Mouse (Mus musculus) lung, postnatal 0 days (tissue): ENCODE results near the gene Zfp219. TPM values are rescaled to one million over a fixed set of nuclear protein-coding genes. Genes with fewer than 3 reads are reported as not detected.

Source experiments
- ATAC-seq: fragments of 200-750 bp; cut with Nextera tagmentation; 2 replicates; pipeline ENCODE4 v1.8.0; 2017; ENCODE audit warnings: moderate library complexity
- DNase-seq: peaks from one replicate; pipeline ENCODE4 v3.0.0-alpha.2; 2016; ENCODE audit warnings: low spot score
- H3K27ac ChIP-seq: fragments of 300-500 bp; sonication (generic); 2 replicates; pipeline ENCODE4 v1.5.1; 2014; ENCODE audit warnings: antibody characterized with exemption, mild to moderate bottlenecking, low read length, mixed read lengths
- H3K27me3 ChIP-seq: fragments of 300-500 bp; sonication (generic); replicated peaks from 2 replicates; pipeline ENCODE4 v1.6.1; 2014; ENCODE audit warnings: low read length, mixed read lengths; ENCODE audit not compliant: insufficient read depth
- H3K36me3 ChIP-seq: fragments of 300-500 bp; sonication (generic); 2 replicates; pipeline ENCODE4 v1.6.1; 2014; ENCODE audit warnings: low read length, mixed read lengths; ENCODE audit not compliant: insufficient read depth
- H3K4me1 ChIP-seq: fragments of 300-500 bp; sonication (generic); 2 replicates; pipeline ENCODE4 v1.6.1; 2014; ENCODE audit warnings: antibody characterized with exemption, low read depth, low read length, mixed read lengths; ENCODE audit not compliant: insufficient read depth
- H3K4me2 ChIP-seq: fragments of 300-500 bp; sonication (generic); replicated peaks from 2 replicates; pipeline ENCODE4 v1.6.1; 2014; ENCODE audit warnings: low read depth, mild to moderate bottlenecking, low read length, moderate library complexity, mixed read lengths
- H3K4me3 ChIP-seq: fragments of 300-500 bp; sonication (generic); 2 replicates; pipeline ENCODE4 v1.5.1; 2014; ENCODE audit warnings: low read depth, low read length
- H3K9ac ChIP-seq: fragments of 300-500 bp; sonication (generic); replicated peaks from 2 replicates; pipeline ENCODE4 v1.6.1; 2014; ENCODE audit warnings: low read depth, mild to moderate bottlenecking
- H3K9me3 ChIP-seq: fragments of 300-500 bp; sonication (generic); 2 replicates; pipeline ENCODE4 v1.6.1; 2016; ENCODE audit warnings: low read length, mixed read lengths
- CTCF ChIP-seq: IDR thresholded peaks from 2 replicates; pipeline ENCODE4 v1.5.1; 2016; ENCODE audit warnings: antibody characterized with exemption, mild to moderate bottlenecking
- EP300 ChIP-seq: IDR thresholded peaks from 2 replicates; pipeline ENCODE4 v1.6.1; 2016; ENCODE audit warnings: antibody characterized with exemption, mild to moderate bottlenecking, control low read depth
- WGBS: fragments of 180-500 bp; shearing (Covaris S2); extraction: QIAGEN DNeasy Blood & Tissue Kit; methylation state at CpG from one replicate; pipeline ENCODE4 v1.1.7; 2014; 5-methylcytosine and 5-hydroxymethylcytosine counted together
- polyA plus RNA-seq: library from polyadenylated mRNA; unstranded; fragments of >200 nt; fragmentation: Nextera tagmentation; extraction: Ambion mirVana; gene quantifications from 2 replicates; pipeline ENCODE4 v1.2.1, GENCODE M21; 2015

Gene Zfp219
- polyA plus RNA-seq, 1 experiment from 2014 or later = 23.0 TPM

DNA sequence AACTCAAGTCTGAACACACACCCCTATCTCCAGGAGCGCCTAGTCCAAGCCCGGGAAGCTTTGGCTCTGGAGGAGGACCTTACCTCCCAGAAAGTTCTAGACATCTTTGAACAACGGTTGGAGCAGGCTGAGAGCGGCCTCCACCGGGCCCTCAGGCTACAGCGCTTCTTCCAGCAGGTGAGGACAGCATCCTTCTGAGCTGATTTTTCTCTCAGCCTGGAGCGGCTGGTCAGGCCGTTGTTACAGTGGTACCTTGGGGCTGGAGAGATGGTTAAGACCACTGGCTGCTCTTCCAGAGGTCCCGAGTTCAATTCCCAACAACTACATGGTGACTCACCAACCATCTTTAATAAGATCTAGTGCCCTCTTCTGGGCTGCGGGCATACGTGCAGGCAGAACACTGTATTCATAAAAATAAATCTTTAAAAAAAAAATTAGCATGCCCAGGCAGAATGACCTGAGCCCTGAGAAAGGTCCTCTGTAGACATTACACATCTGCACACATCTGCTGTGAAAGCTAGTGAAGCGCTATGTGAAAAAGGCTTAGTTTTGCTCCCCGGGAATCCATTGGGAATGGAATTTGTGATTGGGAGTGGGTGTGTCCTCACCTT lies 24.2 kb downstream of the Zfp219 start:
- WGBS = 86% methylated on average over 13 of the region's 13 CpGs
- DNase-seq = peak; percentile 46
- H3K36me3 ChIP-seq = peaks cover 32% of the 10 kb centered on the region; the same call in 1 of the 2 replicates

DNA sequence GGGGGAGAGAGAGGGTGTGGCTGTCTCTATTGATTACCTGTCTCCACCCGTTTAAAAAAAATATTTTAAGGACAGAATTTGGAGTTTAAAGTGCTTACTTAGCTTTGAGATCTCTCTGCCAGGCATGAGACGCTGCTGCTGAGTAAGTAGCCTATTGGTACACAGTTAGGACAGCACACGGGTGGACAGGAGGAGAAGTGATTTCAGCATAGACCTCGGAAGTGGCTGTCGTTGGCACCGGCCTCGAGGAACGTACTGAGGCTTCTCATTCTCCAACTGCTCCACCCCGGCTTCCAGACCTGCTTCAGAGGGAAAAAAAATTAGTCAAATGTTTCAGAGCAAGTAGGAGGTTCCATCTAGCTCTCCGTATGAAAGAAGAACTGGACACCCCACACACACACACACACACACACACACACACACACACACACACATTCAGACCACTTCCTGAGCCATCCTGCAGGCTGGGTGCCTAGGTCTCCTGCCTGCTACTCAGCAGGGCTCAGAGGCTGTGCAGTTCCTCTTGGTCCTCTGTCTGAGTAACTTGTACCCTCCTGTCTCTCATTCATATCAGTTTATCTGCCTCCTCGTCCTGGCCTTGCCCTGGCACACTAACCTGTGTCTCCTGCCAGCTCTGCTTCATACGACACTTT lies 25.2 kb downstream of the Zfp219 start:
- Histone ChIP-seq H3K36me3 (peaks cover 32% of the 10 kb centered on the region; the same call in 1 of the 2 replicates), H3K4me2 (no peak overlapping the region), H3K27ac (no peak overlapping the region), H3K9ac (no peak overlapping the region), H3K4me1 (no peaks in the 10 kb centered on the region), H3K4me3 (no peak overlapping the region), H3K9me3 (no peaks in the 10 kb centered on the region), H3K27me3 (no peaks in the 10 kb centered on the region)
- TF ChIP-seq CTCF (no peak), EP300 (no peak)
- no peak for DNase-seq
- 65% methylated on average over 12 of the region's 12 CpGs for WGBS
- no peak; the same call in 1 of the 2 replicates for ATAC-seq

More for the DNA sequence above, 24.2 kb downstream of the Zfp219 start:
- H3K4me1 ChIP-seq = no peaks in the 10 kb centered on the region
- no peak overlapping the region for H3K27ac ChIP-seq
- no peaks in the 10 kb centered on the region for H3K9me3 ChIP-seq
- TF ChIP-seq EP300 (no peak), CTCF (peak; percentile 59)
- H3K4me3 ChIP-seq = no peak overlapping the region
- no peak for ATAC-seq
- H3K9ac ChIP-seq = no peak overlapping the region
- H3K27me3 ChIP-seq = no peaks in the 10 kb centered on the region
- H3K4me2 ChIP-seq = no peak overlapping the region

DNA sequence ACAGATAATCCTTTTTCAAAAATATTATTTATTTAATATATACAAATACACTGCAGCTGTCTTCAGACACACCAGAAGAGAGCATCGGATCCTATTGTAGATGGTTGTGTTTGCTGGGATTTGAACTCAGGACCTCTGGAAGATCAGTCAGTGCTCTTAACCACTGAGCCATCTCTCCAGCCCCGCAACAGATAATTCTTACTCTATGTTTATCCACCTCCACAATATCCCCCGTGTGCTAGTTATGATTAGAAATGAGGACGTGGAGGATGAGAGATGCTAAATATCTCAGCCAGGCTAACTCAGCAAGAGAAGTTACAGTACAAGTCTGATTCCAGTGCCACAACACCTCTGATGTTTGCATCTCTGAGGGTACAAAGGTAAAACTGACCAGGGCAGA lies 26.1 kb downstream of the Zfp219 start:
- peaks cover 32% of the 10 kb centered on the region; the same call in 1 of the 2 replicates for H3K36me3 ChIP-seq
- 87% methylated on average over 4 of the region's 4 CpGs for WGBS

DNA sequence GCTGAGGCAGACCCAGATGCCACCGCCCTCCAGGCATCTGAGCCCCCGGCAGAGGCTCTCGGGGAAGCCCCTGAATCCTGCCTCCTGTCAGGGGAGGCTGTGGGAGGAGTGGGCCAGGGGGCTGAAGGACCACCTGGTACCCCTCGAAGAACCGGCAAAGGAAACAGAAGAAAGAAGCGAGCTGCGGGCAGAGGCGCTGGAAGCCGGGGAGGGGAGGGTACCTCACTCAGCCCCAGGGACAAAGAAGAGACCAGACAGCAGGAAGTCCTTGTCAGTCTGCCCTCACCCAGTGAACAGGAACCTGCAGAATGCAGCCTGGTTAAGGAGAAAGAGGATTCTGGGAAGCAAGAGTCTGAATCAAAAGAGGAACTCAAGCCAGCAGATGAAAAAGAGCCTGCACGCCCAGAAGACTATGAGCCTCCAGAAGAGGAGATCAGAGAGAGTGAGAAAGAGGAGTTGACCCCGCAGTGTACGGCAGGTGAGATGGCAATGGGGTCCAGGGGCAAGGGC lies 31.0 kb downstream of the Zfp219 start:
- Histone ChIP-seq H3K9me3 (no peaks in the 10 kb centered on the region), H3K4me1 (peaks cover 10% of the 10 kb centered on the region; the same call in 1 of the 2 replicates), H3K36me3 (peaks cover 27% of the 10 kb centered on the region; the same call in 1 of the 2 replicates), H3K4me3 (no peak overlapping the region), H3K4me2 (no peak overlapping the region), H3K9ac (no peak overlapping the region), H3K27me3 (no peaks in the 10 kb centered on the region), H3K27ac (no peak overlapping the region)
- ATAC-seq = no peak
- DNase-seq = no peak
- 80% methylated on average over 12 of the region's 12 CpGs for WGBS
- no peak for TF ChIP-seq EP300
- no peak for TF ChIP-seq CTCF

More for the DNA sequence above, 26.1 kb downstream of the Zfp219 start:
- no peaks in the 10 kb centered on the region for H3K9me3 ChIP-seq
- H3K27me3 ChIP-seq = no peaks in the 10 kb centered on the region
- H3K4me2 ChIP-seq = no peak overlapping the region
- H3K9ac ChIP-seq = no peak overlapping the region
- TF ChIP-seq EP300 (no peak), CTCF (no peak)
- no peaks in the 10 kb centered on the region for H3K4me1 ChIP-seq
- H3K4me3 ChIP-seq = no peak overlapping the region
- H3K27ac ChIP-seq = no peak overlapping the region
- no peak for ATAC-seq
- no peak for DNase-seq

DNA sequence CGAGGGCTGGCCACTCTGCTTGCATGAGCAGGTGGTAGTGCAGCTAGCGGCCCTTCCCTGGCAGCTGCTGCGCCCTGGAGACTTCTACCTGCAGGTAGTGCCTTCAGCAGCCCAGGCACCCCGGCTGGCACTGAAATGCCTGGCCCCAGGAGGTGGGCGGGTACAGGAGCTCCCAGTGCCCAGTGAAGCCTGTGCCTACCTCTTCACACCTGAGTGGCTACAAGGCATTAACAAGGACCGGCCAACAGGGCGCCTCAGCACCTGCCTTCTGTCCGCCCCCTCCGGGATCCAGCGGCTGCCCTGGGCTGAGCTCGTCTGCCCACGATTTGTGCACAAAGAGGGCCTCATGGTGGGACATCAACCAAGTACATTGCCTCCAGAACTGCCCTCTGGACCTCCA lies 31.8 kb downstream of the Zfp219 start:
- DNase-seq (no peak), ATAC-seq (no peak)
- Histone ChIP-seq H3K4me1 (peaks cover 16% of the 10 kb centered on the region; the same call in 1 of the 2 replicates), H3K9me3 (no peaks in the 10 kb centered on the region), H3K4me2 (no peak overlapping the region), H3K36me3 (peaks cover 22% of the 10 kb centered on the region; the same call in 1 of the 2 replicates), H3K9ac (no peak overlapping the region), H3K27me3 (no peaks in the 10 kb centered on the region), H3K27ac (no peak overlapping the region), H3K4me3 (no peak overlapping the region)
- TF ChIP-seq CTCF = no peak
- no peak for TF ChIP-seq EP300
- 75% methylated on average over 12 of the region's 12 CpGs for WGBS

DNA sequence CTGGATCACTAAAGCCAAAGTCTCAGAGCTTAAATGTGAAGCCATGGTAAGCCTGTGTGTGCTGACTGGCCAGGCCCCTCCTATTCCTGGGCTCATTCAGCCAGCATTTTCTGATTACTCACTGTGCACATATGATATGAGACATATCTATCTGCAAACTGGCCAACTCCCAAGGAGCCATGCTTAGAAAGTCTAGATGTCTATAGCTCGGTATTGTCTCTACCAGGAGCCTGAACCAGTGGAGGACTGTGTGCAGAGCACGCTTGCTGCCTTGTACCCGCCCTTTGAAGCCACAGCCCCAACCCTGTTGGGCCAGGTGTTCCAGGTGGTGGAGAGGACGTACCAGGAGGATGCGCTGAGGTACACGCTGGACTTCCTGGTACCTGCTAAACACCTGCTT lies 33.4 kb downstream of the Zfp219 start:
- WGBS = 84% methylated on average over 6 of the region's 6 CpGs
- ATAC-seq = no peak
- no peak overlapping the region for H3K4me3 ChIP-seq

More for the DNA sequence above, 33.4 kb downstream of the Zfp219 start:
- Histone ChIP-seq H3K9me3 (no peaks in the 10 kb centered on the region), H3K4me1 (peaks cover 16% of the 10 kb centered on the region; the same call in 1 of the 2 replicates), H3K4me2 (no peak overlapping the region), H3K27me3 (no peaks in the 10 kb centered on the region), H3K27ac (no peak overlapping the region), H3K36me3 (peaks cover 14% of the 10 kb centered on the region; the same call in 1 of the 2 replicates), H3K9ac (no peak overlapping the region)
- no peak for TF ChIP-seq EP300
- no peak for TF ChIP-seq CTCF
- no peak for DNase-seq
